Mouse (Mus musculus) spleen, postnatal 36 days (tissue): ENCODE results near the gene Pin1rt1.

Experiments
- DNase-seq, 2 experiments: peaks; one replicate each; pipeline ENCODE4 v3.0.0; 2022; ENCODE audit warnings: low spot score in 2 of 2, mixed read lengths in 1 of 2

Gene Pin1rt1

DNA sequence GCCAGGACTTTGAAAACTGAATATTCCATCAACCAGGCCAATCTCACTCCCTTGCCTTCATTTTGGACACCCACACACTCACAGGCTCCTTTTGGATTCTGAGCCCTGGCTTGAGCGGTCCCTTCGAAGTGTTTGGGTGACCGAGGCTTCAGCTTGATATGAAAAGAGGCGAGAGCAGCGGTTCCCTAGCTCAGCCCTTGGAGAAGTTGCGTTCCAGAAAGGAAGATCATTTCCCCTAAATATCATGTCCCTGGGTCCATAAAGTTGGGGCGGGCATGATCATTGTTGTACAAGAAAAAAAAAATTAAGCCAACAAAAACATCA lies 3.7 kb downstream of the Pin1rt1 start:
- DNase-seq: no peak

- DNase-seq: peak; percentile 25 to 36
Measured at GRCm38 (mm10) chr2:104711585-104712485, 4.3 kb downstream of the Pin1rt1 start, which contains the start of gene Tcp11l1. Gene Tcp11l1 (minus strand): TSS chr2:104712169.

- DNase-seq: no peak
Measured at GRCm38 (mm10) chr2:104710670-104711370, 5.4 kb downstream of the Pin1rt1 start.

DNA sequence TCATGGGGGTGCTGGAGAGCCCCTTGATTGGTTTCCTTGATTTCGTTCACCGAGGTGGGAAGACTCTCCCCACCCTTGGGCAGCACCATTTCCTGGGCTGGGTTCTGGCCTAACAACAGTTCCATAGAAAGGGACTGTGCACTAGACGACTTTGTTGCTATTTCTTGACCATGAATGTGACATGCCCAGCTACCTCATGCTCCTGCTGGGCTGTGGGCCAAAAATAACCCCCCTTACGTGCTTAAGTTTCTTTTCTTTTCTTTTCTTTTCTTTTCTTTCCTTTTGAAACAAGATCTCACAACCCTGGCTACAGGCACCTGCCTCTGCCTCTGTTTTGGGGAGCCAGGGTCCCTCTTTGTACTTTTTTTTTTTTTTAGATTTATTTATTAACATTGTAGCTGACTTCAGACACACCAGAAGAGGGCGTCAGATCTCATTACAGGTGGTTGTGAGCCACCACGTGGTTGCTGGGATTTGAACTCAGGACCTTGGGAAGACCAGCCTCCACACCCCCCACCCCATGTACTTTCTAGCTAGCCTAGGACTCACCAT lies 6.3 kb downstream of the Pin1rt1 start:
- no peak for DNase-seq

DNA sequence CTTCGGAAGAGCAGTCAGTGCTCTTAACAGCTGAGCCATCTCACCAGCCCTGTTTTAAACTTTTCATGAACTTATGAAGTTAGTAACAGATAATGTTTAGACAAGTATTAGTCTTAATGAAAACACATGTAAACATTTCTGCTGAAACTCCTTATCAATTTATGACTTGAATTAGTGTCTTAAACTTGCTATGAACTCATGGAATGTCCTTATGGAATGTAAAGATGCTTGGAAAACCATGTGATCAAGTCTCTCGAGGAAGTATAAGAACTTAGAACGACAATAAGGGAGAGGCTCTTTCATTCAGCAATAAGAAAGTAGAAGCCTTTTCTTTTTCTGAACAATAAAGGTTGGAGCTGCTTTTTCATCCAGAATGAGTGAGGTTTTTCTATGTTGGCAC lies 11.8 kb downstream of the Pin1rt1 start:
- no peak for DNase-seq

GRCm38 (mm10) chr2:104703158-104703557 lies 13.0 kb downstream of the Pin1rt1 start:
- DNase-seq: no peak

DNA sequence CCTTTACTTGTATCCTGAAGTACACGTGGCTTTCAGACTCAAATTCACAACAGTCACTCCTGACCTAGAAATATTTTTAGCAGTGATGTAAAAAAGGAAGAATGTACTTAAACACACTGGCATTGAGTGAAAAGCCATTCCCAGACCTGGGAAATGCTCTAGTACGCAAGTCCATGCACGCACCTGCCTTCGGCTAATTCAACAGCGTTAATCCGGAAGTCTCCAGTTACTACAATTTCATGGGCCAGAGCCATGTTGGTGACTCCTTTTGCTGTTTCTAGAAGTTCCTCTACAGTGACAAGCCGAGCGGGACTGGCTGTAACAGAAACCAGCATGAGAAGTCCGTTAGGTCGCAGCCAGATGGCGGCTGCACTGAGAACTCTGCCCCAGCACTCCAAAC lies 16.5 kb downstream of the Pin1rt1 start:
- DNase-seq: no peak

GRCm38 (mm10) chr2:104692551-104692950 lies 23.6 kb downstream of the Pin1rt1 start:
- DNase-seq: no peak

DNA sequence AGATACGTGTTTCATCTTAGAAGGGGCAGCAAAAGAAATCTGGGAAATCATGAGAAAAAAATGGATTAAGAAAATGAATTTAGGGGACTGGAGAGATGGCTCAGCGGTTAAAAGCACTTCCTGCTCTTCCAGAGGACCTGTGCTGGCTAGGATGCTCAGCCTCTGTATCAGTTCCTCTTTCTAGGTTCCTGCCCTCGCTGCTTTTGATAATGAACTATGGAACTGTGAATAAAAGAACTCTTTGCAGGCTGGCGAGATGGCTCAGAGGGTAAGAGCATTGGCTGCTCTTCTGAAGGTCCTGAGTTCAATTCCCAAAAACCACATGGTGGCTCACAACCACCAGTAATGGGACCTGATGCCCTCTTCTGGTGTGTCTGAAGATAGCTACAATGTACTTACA lies 25.5 kb downstream of the Pin1rt1 start:
- DNase-seq: peak; percentile 27 to 29

DNA sequence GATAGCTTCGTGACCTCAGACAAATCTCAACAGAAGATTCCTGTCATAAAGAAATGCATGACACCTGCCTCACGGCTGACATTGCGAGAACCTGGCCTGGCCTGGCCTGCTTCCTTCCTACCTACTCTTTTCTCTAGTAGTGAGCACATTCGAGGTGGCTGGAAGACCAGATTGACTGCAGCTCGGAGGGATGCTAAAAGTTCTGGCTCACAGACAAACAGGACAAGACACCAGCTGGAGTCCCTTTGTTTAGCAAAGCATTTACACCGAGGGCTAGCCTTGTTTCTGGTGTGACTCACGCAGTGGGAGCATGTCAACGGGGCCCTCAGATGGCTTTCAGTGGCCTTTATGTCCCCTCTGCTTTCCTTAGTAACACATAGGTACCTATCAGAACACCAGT lies 27.5 kb downstream of the Pin1rt1 start:
- no peak for DNase-seq

GRCm38 (mm10) chr2:104688321-104688720 lies 27.9 kb downstream of the Pin1rt1 start:
- no peak for DNase-seq

DNA sequence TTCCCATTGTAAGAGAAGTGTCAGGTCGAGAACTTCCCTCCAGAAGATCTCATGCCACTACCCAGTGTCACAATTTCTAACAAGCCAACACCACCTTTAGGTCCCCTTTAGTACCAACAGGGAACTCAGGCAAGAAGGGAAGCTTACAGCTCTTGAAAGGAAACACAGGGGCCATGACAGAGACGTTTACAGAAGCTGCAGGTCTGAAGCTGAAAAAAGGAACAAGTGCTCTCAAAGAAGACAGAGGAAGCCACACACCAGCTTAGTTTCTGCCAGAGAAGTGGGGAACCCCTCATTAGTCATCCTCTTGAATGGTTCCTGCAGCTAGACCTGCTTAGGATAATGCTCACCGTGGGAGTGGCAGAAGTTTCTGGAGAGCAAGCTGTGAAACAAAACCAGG lies 28.9 kb downstream of the Pin1rt1 start:
- DNase-seq: peak; percentile 17 to 22

- peak; percentile 55 to 61 for DNase-seq
Measured at GRCm38 (mm10) chr2:104685418-104685817, 30.8 kb downstream of the Pin1rt1 start.

- DNase-seq: no peak
Measured at GRCm38 (mm10) chr2:104684771-104685170, 31.4 kb downstream of the Pin1rt1 start.

DNA sequence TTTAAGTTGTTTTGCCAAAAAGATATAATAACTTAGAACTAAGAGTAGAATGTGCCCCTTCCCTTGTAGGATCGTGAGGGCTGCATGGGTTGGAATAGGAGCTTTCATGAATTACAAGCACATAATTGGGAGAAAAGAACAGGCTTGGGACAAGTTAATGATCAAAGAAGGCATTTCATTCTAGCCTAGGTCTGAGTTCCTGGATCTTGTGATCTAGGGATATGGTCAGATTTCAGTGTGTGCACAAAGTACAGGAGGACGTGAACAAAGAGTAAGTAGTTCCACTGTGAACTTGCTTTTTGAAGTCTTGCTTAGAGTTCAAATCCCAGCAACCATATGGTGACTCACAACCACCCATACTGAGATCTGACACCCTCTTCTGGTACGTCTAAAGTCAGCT lies 38.9 kb downstream of the Pin1rt1 start:
- DNase-seq: no peak

DNA sequence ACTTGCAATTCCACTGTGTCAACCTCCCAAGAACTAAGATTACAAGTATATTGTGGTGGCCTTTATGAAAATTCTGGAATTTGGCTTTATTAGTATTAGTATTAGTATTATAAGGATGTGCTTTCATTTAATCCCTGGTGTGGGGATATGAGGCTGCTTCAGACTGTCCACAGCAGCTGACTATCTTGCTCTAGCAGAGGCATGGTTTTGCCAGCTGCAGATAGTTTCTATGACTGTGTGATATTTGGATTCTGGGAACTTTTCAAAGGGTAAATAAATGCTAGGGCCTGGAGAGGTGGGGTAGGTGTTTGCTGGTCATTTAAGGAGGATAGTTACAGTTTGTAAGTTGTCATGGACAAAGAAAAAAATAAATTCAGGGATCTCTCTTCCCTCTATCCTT lies 44.5 kb downstream of the Pin1rt1 start:
- DNase-seq: no peak

DNA sequence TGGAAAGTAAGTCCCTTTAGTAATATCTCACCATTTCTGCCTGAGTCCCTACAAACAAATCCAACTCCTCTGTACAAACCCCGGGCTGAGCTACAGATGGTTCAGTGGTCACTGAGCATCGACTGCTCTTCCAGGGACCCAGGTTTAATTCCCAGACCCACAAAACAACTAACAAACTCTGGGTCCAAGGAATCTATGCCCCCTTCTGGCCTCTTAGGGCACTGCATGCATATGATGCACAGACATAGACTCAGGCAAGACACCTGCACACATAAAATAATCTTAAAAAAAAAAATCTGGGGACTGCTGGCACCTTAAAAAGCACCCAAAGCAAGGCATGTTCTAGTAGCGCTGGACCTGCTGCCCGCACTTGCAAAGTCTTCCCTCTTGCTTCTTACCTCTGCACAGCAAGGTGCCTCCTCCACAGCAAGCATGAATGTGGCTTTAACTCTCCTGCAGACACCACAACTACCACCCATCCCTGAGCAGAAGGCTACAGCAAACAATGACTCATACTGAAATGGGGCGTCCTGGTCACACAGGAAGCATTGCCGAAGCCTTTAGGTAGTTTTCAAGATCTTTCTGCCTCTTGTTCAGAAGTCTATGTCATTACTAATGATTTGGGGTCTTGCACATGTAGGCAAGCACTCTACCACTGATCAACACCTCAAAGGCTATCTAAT lies 46.9 kb downstream of the Pin1rt1 start:
- no peak for DNase-seq
